Mouse (Mus musculus): ENCODE measurements around the gene Agpat3.

Agpat3 gene

DNA sequence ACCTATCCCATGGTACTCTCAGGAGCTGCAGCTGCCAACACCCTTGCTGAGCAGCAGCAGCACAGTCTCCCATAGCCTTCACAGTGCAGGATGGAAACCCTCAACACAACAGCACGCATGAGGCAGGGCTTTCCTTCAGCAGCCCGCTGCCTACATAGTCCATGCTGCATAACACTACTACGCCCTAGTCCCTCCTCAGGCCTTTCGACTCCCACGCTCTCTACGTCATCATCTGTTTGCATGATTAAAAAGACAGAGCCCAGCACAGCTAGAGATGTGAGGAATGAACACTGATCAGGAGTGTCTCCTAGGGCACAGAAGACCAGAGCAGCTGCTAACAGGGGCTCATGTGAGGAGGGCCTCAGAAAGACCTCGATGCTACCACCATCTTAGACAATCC lies 131.0 kb downstream of the Agpat3 start:
- no peak for DNase-seq (ENCODE audit: low read depth in 2 of 2, low spot score in 2 of 2)

DNA sequence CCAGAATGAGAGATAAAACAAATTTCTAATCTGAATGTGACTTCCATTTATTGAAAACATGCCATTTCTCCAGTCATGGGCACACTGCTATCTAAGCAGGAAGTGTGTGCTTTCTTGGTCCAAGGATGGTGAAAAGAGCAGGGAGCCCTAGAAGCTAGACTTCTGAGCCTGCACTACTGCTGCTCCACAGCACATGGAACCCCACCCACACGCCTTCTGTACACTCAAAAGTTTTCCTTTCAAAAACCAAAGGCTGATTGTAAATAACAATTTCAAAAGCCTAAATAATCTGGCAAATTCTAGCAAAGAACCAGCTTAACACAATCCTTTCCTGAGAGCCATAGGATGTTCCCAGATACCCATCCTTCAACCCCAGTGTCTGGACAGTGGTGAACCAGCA lies 132.8 kb downstream of the Agpat3 start:
- no peak for DNase-seq (ENCODE audit: low read depth in 2 of 2, low spot score in 2 of 2)

Measured in CD8-positive naive resting alpha-beta T cell, adult 2 months (primary cell).